Mouse (Mus musculus) stomach, postnatal 0 days (tissue): ENCODE results near the gene Inpp5b.

Experiments
- CTCF ChIP-seq: IDR thresholded peaks from 2 replicates; pipeline ENCODE4 v1.5.1; 2016; ENCODE audit warnings: antibody characterized with exemption, low read depth, mild to moderate bottlenecking, moderate library complexity
- EP300 ChIP-seq: optimal IDR thresholded peaks from 2 replicates; pipeline ENCODE3; 2016; ENCODE audit warnings: antibody characterized with exemption

GRCm38 (mm10) chr4:124699791-124700190, 41.9 kb upstream of the Inpp5b start:
- no peak for TF ChIP-seq CTCF
- no peak for TF ChIP-seq EP300
